Mouse (Mus musculus) forebrain, embryonic 11.5 days (tissue): Measurements from ENCODE around the gene Atcay. TPM values are rescaled to one million over a fixed set of nuclear protein-coding genes. Genes with fewer than 3 reads are reported as not detected.

Experiments
- ATAC-seq: fragments of 200-750 bp; cut with Nextera tagmentation; replicated peaks from 2 replicates; pipeline ENCODE4 v1.8.0; 2017; ENCODE audit warnings: moderate TSS enrichment; ENCODE audit not compliant: low FRiP score
- DNase-seq: peaks from one replicate; pipeline ENCODE4 v3.0.0-alpha.2; 2017; ENCODE audit warnings: low spot score
- H3K27ac ChIP-seq: fragments of 300-500 bp; sonication (generic); 2 replicates; pipeline ENCODE4 v1.5.1; 2014; ENCODE audit warnings: low read depth, low read length
- H3K27me3 ChIP-seq: fragments of 300-500 bp; sonication (generic); 2 replicates; pipeline ENCODE4 v1.6.1; 2014; ENCODE audit warnings: mild to moderate bottlenecking, low read length, mixed read lengths; ENCODE audit not compliant: control insufficient read depth, insufficient read depth
- H3K36me3 ChIP-seq: fragments of 300-500 bp; sonication (generic); 2 replicates; pipeline ENCODE4 v1.6.1; 2014; ENCODE audit warnings: mild to moderate bottlenecking, low read length, moderate library complexity, mixed read lengths; ENCODE audit not compliant: control insufficient read depth, insufficient read depth
- H3K4me1 ChIP-seq: fragments of 300-500 bp; sonication (generic); replicated peaks from 2 replicates; pipeline ENCODE4 v1.6.1; 2014; ENCODE audit warnings: low read length, mixed read lengths; ENCODE audit not compliant: control insufficient read depth, insufficient read depth
- H3K4me2 ChIP-seq: fragments of 300-500 bp; sonication (generic); 2 replicates; pipeline ENCODE4 v1.6.1; 2014; ENCODE audit warnings: low read depth, mild to moderate bottlenecking, low read length, moderate library complexity, mixed read lengths; ENCODE audit not compliant: severe bottlenecking
- H3K4me3 ChIP-seq: fragments of 300-500 bp; sonication (generic); 2 replicates; pipeline ENCODE4 v1.5.1; 2014; ENCODE audit warnings: low read depth, low read length
- H3K9ac ChIP-seq: fragments of 300-500 bp; sonication (generic); 2 replicates; pipeline ENCODE4 v1.6.1; 2014; ENCODE audit warnings: low read length
- H3K9me3 ChIP-seq: fragments of 300-500 bp; sonication (generic); 2 replicates; pipeline ENCODE4 v1.6.1; 2016; ENCODE audit warnings: low read length, mixed read lengths; ENCODE audit not compliant: control insufficient read depth
- WGBS: fragments of 180-500 bp; shearing (Covaris S2); extraction: QIAGEN DNeasy Blood & Tissue Kit; methylation state at CpG from one replicate; pipeline ENCODE4 v1.1.7; 2014; 5-methylcytosine and 5-hydroxymethylcytosine counted together
- polyA plus RNA-seq: library from polyadenylated mRNA; unstranded; fragments of >200 nt; fragmentation: Nextera tagmentation; extraction: Ambion mirVana; gene quantifications from 2 replicates; pipeline ENCODE4 v1.2.1, GENCODE M21; 2014

Atcay gene
- polyA plus RNA-seq, 1 experiment from 2014 or later, result 20.9 TPM

DNA sequence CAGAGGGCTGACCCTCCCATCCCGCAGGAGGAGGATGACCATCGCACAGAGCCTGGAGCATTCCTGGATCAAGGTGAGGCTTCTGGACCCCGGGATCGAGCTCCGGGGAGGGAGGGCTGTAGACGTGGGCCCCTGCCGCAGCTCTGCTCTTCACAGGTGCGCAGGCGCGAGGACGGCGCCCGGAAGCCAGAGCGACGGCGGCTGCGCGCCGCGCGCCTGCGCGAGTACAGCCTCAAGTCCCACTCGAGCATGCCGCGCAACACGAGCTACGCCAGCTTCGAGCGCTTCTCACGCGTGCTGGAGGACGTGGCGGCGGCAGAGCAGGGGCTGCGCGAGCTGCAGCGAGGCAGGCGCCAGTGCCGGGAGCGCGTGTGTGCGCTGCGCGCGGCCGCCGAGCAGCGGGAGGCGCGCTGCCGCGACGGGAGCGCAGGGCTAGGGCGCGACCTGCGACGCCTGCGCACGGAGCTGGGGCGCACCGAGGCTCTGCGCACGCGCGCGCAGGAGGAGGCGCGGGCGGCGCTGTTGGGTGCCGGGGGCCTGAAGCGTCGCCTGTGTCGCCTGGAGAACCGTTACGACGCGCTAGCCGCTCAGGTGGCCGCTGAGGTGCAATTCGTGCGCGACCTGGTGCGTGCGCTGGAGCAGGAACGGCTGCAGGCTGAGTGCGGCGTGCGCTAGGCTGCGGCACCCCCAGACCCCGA lies 38.2 kb downstream of the Atcay start:
- Histone ChIP-seq H3K9ac (peak overlapping the region; percentile 73), H3K36me3 (no peaks in the 10 kb centered on the region; the same call in 1 of the 2 replicates), H3K27ac (peak overlapping the region; percentile 74), H3K4me3 (peak overlapping the region; percentile 54), H3K4me1 (peaks cover 13% of the 10 kb centered on the region), H3K9me3 (no peaks in the 10 kb centered on the region), H3K27me3 (peaks cover 26% of the 10 kb centered on the region), H3K4me2 (peak overlapping the region; percentile 97)
- DNase-seq (peak; percentile 86), ATAC-seq (peak; percentile 81)
- WGBS, result under 1% methylated on average over 91 of the region's 93 CpGs

DNA sequence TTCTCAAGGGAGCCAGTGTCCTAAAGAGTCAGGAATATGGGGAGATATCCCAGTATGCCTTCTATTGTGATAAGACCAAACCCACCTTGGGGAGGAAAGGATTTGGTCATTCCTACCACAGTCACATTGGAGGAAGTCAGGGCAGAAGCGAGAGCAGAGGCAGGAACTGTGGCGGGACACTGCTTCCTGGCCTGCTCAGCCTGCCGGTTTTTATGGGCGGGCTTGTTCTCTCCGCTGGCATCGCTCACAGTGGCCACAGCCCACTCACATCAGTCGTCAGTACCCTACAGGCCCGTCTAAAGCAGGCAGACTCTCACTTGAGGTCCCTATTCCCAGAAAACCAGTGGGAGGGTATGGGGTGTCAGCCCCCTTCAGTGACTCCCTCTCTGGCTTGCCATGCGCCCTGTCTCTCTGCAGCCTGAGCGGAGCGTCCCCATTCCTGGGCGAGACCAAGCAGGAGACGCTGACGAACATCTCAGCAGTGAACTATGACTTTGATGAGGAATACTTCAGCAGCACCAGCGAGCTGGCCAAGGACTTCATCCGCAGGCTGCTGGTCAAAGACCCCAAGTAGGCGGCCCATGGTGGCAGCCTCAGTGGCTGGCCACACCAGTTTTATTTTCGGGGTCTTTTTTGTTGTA lies 39.2 kb downstream of the Atcay start:
- 87% methylated on average over 18 of the region's 18 CpGs for WGBS
- H3K27ac ChIP-seq, result no peak overlapping the region

GRCm38 (mm10) chr10:81190912-81191321 lies 39.7 kb downstream of the Atcay start:
- ATAC-seq (no peak), DNase-seq (no peak)
- H3K9me3 ChIP-seq, result no peaks in the 10 kb centered on the region
- H3K4me1 ChIP-seq, result peaks cover 13% of the 10 kb centered on the region
- no peak overlapping the region for H3K4me3 ChIP-seq
- H3K27ac ChIP-seq, result no peak overlapping the region
- H3K27me3 ChIP-seq, result peaks cover 21% of the 10 kb centered on the region
- no peak overlapping the region for H3K4me2 ChIP-seq
- 71% methylated on average over 6 of the region's 6 CpGs for WGBS
- H3K9ac ChIP-seq, result no peak overlapping the region
- no peaks in the 10 kb centered on the region; the same call in 1 of the 2 replicates for H3K36me3 ChIP-seq

More for the DNA sequence above, 39.2 kb downstream of the Atcay start:
- no peaks in the 10 kb centered on the region; the same call in 1 of the 2 replicates for H3K36me3 ChIP-seq
- no peak overlapping the region for H3K9ac ChIP-seq
- no peaks in the 10 kb centered on the region for H3K9me3 ChIP-seq
- peaks cover 21% of the 10 kb centered on the region for H3K27me3 ChIP-seq
- H3K4me2 ChIP-seq, result no peak overlapping the region; the same call in 1 of the 2 replicates
- H3K4me3 ChIP-seq, result no peak overlapping the region
- peaks cover 13% of the 10 kb centered on the region for H3K4me1 ChIP-seq
- no peak for DNase-seq
- no peak for ATAC-seq

DNA sequence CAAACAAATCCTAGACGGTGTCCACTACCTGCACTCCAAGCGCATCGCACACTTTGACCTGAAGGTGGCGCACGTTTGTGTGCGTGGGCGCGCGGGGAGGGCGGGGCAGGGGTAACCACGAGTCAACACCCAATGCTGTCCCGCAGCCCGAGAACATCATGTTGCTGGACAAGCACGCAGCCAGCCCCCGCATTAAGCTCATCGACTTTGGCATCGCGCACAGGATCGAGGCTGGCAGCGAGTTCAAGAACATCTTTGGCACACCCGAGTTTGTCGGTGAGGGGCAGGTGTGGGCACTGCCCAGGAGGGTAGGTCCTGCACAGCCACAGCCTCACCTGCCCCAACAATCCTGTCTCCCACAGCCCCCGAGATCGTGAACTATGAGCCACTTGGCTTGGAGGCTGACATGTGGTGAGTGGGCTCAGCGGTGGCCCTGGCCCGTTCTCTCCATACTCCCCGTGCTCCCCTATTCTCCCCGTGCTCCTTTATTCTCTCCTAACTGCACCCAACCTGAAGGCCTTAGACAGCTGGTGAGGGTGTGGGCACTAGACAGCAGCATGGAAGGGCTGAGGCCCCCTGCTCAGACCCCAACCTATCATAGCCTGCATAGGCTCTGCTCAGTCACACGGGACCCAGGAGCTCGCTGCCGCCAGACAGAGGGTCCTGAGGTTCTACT lies 40.3 kb downstream of the Atcay start:
- Histone ChIP-seq H3K4me3 (no peak overlapping the region), H3K36me3 (no peaks in the 10 kb centered on the region; the same call in 1 of the 2 replicates), H3K4me2 (no peak overlapping the region), H3K4me1 (peaks cover 13% of the 10 kb centered on the region), H3K27ac (no peak overlapping the region), H3K9me3 (no peaks in the 10 kb centered on the region), H3K9ac (no peak overlapping the region), H3K27me3 (peaks cover 17% of the 10 kb centered on the region)
- ATAC-seq (no peak), DNase-seq (peak; percentile 75)
- 66% methylated on average over 31 of the region's 31 CpGs for WGBS

GRCm38 (mm10) chr10:81189821-81190220 lies 40.8 kb downstream of the Atcay start:
- no peak for ATAC-seq
- Histone ChIP-seq H3K27ac (no peak overlapping the region), H3K9me3 (no peaks in the 10 kb centered on the region), H3K9ac (no peak overlapping the region), H3K27me3 (peaks cover 11% of the 10 kb centered on the region), H3K4me3 (no peak overlapping the region), H3K4me2 (no peak overlapping the region), H3K4me1 (peaks cover 13% of the 10 kb centered on the region), H3K36me3 (no peaks in the 10 kb centered on the region; the same call in 1 of the 2 replicates)
- 80% methylated on average over 26 of the region's 26 CpGs for whole genome bisulfite sequencing
- no peak for DNase-seq

DNA sequence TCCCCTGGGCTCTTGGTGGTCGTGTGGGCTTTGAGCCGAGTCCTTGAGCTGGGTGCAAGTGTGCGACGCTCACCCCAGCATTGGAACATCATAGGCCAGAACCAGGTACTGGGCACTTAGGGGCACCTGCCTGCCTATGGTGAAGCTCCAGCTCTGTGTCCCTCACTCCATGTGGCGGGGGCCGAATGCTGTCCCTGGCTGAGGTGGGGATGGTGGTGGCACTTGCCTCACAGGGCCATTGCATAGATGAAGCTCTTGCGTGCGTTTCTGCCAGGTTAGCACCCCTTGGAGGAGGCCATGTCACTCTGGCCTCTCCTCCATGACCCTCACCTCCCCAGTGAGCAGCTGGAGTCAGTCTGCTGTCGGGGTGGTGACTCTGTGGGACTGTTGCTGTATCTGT lies 43.5 kb downstream of the Atcay start:
- no peak for ATAC-seq
- 95% methylated on average over 9 of the region's 9 CpGs for WGBS
- H3K4me1 ChIP-seq, result peaks cover 9% of the 10 kb centered on the region
- H3K9ac ChIP-seq, result no peak overlapping the region
- no peak overlapping the region for H3K27ac ChIP-seq
- H3K4me3 ChIP-seq, result no peak overlapping the region
- no peaks in the 10 kb centered on the region for H3K27me3 ChIP-seq
- H3K4me2 ChIP-seq, result no peak overlapping the region
- peaks cover 1% of the 10 kb centered on the region; the same call in 1 of the 2 replicates for H3K36me3 ChIP-seq
- H3K9me3 ChIP-seq, result no peaks in the 10 kb centered on the region
- no peak for DNase-seq

DNA sequence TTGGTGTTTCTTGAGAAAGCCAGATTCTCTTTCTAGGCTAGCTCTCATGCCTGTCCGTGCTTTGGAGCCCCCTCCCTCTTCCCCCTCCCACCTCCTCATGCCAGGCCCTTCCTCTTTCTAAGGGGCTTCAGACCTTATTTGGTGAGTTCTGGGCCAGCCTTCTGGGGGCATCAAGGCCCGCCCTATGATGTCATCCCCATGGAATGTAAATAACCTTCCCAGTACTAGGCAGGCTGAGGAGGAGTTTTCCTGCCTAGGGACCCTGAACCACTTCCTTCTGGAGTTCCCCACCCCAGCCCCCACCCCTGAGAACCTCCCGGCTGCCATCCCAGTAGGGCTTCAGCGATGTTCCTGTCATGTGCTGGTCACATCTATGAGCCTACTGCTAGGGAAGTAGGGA lies 45.9 kb downstream of the Atcay start:
- no peak overlapping the region for H3K9ac ChIP-seq
- WGBS, result 78% methylated on average over 4 of the region's 4 CpGs
- DNase-seq (no peak), ATAC-seq (no peak)
- H3K4me2 ChIP-seq, result no peak overlapping the region
- no peak overlapping the region for H3K4me3 ChIP-seq
- H3K36me3 ChIP-seq, result peaks cover 22% of the 10 kb centered on the region
- H3K27ac ChIP-seq, result no peak overlapping the region
- H3K9me3 ChIP-seq, result no peaks in the 10 kb centered on the region
- H3K27me3 ChIP-seq, result no peaks in the 10 kb centered on the region
- H3K4me1 ChIP-seq, result peaks cover 9% of the 10 kb centered on the region

DNA sequence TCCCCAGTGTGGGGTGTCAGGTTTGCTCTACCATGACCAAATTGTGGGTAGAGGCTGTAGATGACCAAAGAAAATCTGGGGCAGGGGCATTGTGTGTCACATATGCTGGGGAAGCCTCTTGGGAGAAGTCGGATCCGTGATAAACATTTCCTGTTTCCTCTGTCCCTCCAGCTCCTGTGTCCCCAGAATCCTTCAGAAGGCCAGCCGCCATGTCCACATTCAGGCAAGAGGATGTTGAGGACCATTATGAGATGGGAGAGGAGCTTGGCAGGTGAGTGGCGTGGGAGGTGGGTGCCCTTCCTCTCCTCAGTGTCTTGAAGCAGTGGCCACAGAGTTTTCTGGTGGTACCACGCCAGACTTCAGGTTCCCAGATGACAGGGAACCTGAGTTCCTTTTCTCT lies 46.8 kb downstream of the Atcay start, which contains the start of gene 4930442H23Rik:
TSS of gene 4930442H23Rik (minus strand) at position 45 of the 400 bp plus-strand sequence.
- 88% methylated on average over 5 of the region's 5 CpGs for WGBS
- peak within 1 kb of the TSS; percentile 68 for H3K4me2 ChIP-seq
- ATAC-seq (no peak), DNase-seq (no peak)
- H3K9ac ChIP-seq, result peak within 1 kb of the TSS; percentile 69
- H3K4me3 ChIP-seq, result peak within 1 kb of the TSS; percentile 66
- H3K4me1 ChIP-seq, result peaks cover 11% of the 10 kb centered on the region
- peaks cover 32% of the 10 kb centered on the region for H3K36me3 ChIP-seq
- peak within 1 kb of the TSS; percentile 59 for H3K27ac ChIP-seq
- no peaks in the 10 kb centered on the region for H3K27me3 ChIP-seq
- no peaks in the 10 kb centered on the region for H3K9me3 ChIP-seq
